Comparison of ENCODE assay signal across 8 mouse cellular contexts in the genomic region with DNA sequence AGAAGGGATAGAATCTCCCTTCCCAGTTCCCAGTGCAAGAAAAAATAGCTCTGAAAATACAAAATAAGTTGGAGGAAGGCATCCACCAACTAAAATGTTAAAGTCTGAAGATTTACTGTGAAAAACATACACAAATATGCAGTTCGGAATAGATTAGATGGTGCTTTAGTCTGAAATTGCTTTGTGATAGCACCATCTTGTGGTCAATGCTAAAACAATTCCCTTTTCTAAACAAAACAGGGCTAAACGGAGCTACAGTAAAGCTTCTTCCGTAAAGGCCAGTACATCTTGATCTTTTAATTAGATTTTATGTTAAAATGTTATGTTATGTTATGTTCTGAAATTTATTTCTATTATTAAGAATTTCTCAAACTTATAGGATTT.
A peak's percentile ranks its signal among the peaks of the same experiment; 100 is the strongest.
DNase-seq lines count a peak whose midpoint lies in the region; ATAC-seq and TF ChIP-seq lines count a peak whose summit lies in the region.

No protein-coding gene starts in this region.

- H3K9me3 ChIP-seq in heart, embryonic 10.5 days = no peaks in the 10 kb centered on the region
- no peaks in the 10 kb centered on the region for H3K9me3 ChIP-seq in lung, embryonic 16.5 days (ENCODE audit: control insufficient read depth, low read length)
- H3K9me3 ChIP-seq in neural tube, embryonic 15.5 days (replicated peaks) = no peaks in the 10 kb centered on the region

- no peak overlapping the region for H3K27ac ChIP-seq in heart, adult 2 months
- no peak overlapping the region for H3K27ac ChIP-seq in heart, embryonic 10.5 days
- H3K27ac ChIP-seq in lung, embryonic 16.5 days (ENCODE audit: low read length) = no peak overlapping the region
- no peak overlapping the region for H3K27ac ChIP-seq in neural tube, embryonic 15.5 days (replicated peaks)

- no peak for DNase-seq in heart, adult 2 months
- DNase-seq in heart, embryonic 10.5 days (ENCODE audit: low spot score) = no peak
- no peak for DNase-seq in lung, postnatal 14 days
- DNase-seq in thymus, postnatal 4 days = no peak
- DNase-seq in spleen, postnatal 4 days (ENCODE audit: low spot score in 2 of 2) = no peak

- no peak for TF ChIP-seq POLR2A in heart, adult 2 months (IDR thresholded peaks at IDR 0.05; ENCODE audit: insufficient read depth, low read depth, low read length)

- H3K27me3 ChIP-seq in heart, adult 2 months (ENCODE audit: control insufficient read depth, insufficient read depth, low read length) = no peaks in the 10 kb centered on the region
- no peaks in the 10 kb centered on the region for H3K27me3 ChIP-seq in heart, embryonic 10.5 days (ENCODE audit: insufficient read depth, poor library complexity, severe bottlenecking)
- no peaks in the 10 kb centered on the region for H3K27me3 ChIP-seq in lung, embryonic 16.5 days (ENCODE audit: control insufficient read depth, insufficient read depth, low read depth, low read length)
- no peaks in the 10 kb centered on the region for H3K27me3 ChIP-seq in neural tube, embryonic 15.5 days (replicated peaks)

- H3K79me2 ChIP-seq in heart, adult 2 months (replicated peaks; ENCODE audit: control insufficient read depth, insufficient read depth, low read length) = no peaks in the 10 kb centered on the region

- H3K9ac ChIP-seq in heart, adult 2 months (ENCODE audit: low read depth, low read length) = no peak overlapping the region
- H3K9ac ChIP-seq in lung, embryonic 16.5 days (ENCODE audit: low read length) = no peak overlapping the region
- H3K9ac ChIP-seq in neural tube, embryonic 15.5 days (replicated peaks) = no peak overlapping the region

- no peak overlapping the region for H3K4me3 ChIP-seq in heart, adult 2 months
- no peak overlapping the region for H3K4me3 ChIP-seq in heart, embryonic 10.5 days
- no peak overlapping the region; the same call in 1 of the 2 replicates for H3K4me3 ChIP-seq in lung, embryonic 16.5 days (ENCODE audit: low read length)
- H3K4me3 ChIP-seq in neural tube, embryonic 15.5 days (replicated peaks) = peak overlapping the region; percentile 17; the same call in 1 of the 2 replicates

- peak overlapping the region; percentile 45 for H3K4me2 ChIP-seq in lung, embryonic 16.5 days (ENCODE audit: low read depth, low read length)
- H3K4me2 ChIP-seq in neural tube, embryonic 15.5 days = peak overlapping the region; percentile 41

- intact Hi-C loops in heart, adult 2 months (cut with DNase I) = loop anchor here (2.0 kb wide), 1 partner anchor 491 kb away; no protein-coding TSS in a partner anchor

- TF ChIP-seq CTCF in heart, adult 2 months (IDR thresholded peaks at IDR 0.05) = peak; percentile 76

- ATAC-seq in lung, embryonic 16.5 days (ENCODE audit: low read depth) = no peak
- peak; percentile 46; the same call in 1 of the 2 replicates for ATAC-seq in granulocyte monocyte progenitor cell, adult 5-6 weeks (replicated peaks; ENCODE audit: poor library complexity, severe bottlenecking)
- ATAC-seq in neural tube, embryonic 15.5 days (ENCODE audit: low FRiP score) = peak; percentile 79

- TF ChIP-seq EP300 in heart, adult 2 months (IDR thresholded peaks at IDR 0.05; ENCODE audit: insufficient read depth, low read depth, low read length) = no peak

- no peaks in the 10 kb centered on the region for H3K36me3 ChIP-seq in heart, adult 2 months (ENCODE audit: control insufficient read depth, insufficient read depth, low read length)
- H3K36me3 ChIP-seq in heart, embryonic 10.5 days = no peaks in the 10 kb centered on the region
- H3K36me3 ChIP-seq in lung, embryonic 16.5 days (ENCODE audit: control insufficient read depth, insufficient read depth, low read length) = no peaks in the 10 kb centered on the region
- H3K36me3 ChIP-seq in neural tube, embryonic 15.5 days = no peaks in the 10 kb centered on the region

- 23% methylated on average over 3 of the region's 3 CpGs for WGBS in heart, adult 2 months
- 39% methylated on average over 3 of the region's 3 CpGs for WGBS in heart, embryonic 10.5 days
- 15% methylated on average over 3 of the region's 3 CpGs for WGBS in lung, embryonic 16.5 days
- WGBS in neural tube, embryonic 15.5 days = 25% methylated on average over 3 of the region's 3 CpGs

- no peaks in the 10 kb centered on the region for H3K4me1 ChIP-seq in heart, adult 2 months (ENCODE audit: control insufficient read depth, insufficient read depth, low read length)
- no peaks in the 10 kb centered on the region for H3K4me1 ChIP-seq in heart, embryonic 10.5 days
- H3K4me1 ChIP-seq in lung, embryonic 16.5 days (replicated peaks; ENCODE audit: control insufficient read depth, insufficient read depth, low read length) = no peaks in the 10 kb centered on the region
- H3K4me1 ChIP-seq in neural tube, embryonic 15.5 days = no peaks in the 10 kb centered on the region; the same call in 1 of the 2 replicates
